Mouse (Mus musculus): ENCODE measurements around the gene B3galt2. TPM values are rescaled to one million over a fixed set of nuclear protein-coding genes. Genes with fewer than 3 reads are reported as not detected.

Gene B3galt2
- polyA plus RNA-seq (2017; shearing (Covaris generic)): under 1 TPM; 0.14 TPM

GRCm38 (mm10) chr1:143640650-143641407 is at the start of gene B3galt2:
B3galt2 (plus strand) TSS chr1:143640664.

GRCm38 (mm10) chr1:143702741-143703262 is 62.3 kb downstream of the B3galt2 start, which contains the start of gene Cdc73:
Cdc73 (minus strand) TSS chr1:143702893.

Other genes with a start within 250 kb of the B3galt2 start
- 10 to 100 TPM; 57.2 to 73.1 TPM for gene Cdc73, start 62.2 kb downstream of the B3galt2 start, polyA plus RNA-seq (2017; shearing (Covaris generic))
- gene Glrx2, start 75.7 kb downstream of the B3galt2 start, polyA plus RNA-seq (2017; shearing (Covaris generic)): 100 to 1,000 TPM in 1 of 2 experiments, 10 to 100 TPM in 1; 99.4 to 123 TPM
- gene Trove2, start 136.4 kb downstream of the B3galt2 start, polyA plus RNA-seq (2017; shearing (Covaris generic)): 1 to 10 TPM; 3.1 to 3.9 TPM
- gene Uchl5, start 136.6 kb downstream of the B3galt2 start, polyA plus RNA-seq (2017; shearing (Covaris generic)): 10 to 100 TPM; 47.0 to 80.9 TPM

Data from activated CD4-positive, CD25-positive, alpha-beta regulatory T cell (primary cell).